Mouse (Mus musculus): ENCODE measurements around the gene Top1. TPM values are rescaled to one million over a fixed set of nuclear protein-coding genes. Genes with fewer than 3 reads are reported as not detected.

Top1 gene
- polyA plus RNA-seq, 1 experiment from 2014 or later: 72.5 TPM

DNA sequence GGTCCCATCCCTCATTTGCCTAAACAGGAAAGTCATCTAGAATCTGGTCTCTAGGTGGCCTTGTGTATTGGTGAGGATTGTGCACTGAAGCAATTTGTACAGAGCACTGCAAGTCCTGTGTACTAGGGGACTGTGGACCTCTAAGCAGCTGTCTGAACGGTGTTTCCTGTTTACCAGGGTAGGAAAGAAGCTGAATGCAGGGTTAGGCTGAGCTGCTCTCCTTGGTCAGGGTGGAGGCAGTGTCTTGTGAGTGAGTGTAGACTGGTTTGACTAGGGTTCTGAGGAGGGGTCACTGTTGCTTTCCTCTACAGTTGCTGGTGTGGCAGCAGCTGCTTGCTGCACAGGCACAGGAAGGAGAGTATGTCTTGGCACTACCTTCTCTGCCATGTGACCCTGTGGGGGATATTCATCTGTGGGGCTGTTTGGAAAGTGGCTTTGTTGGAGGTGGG, 96.5 kb downstream of the Top1 start:
- no peak overlapping the region for H3K4me2 ChIP-seq (ENCODE audit: low read depth, low read length)
- H3K4me1 ChIP-seq (replicated peaks; ENCODE audit: control insufficient read depth, insufficient read depth, low read length): peaks cover 69% of the 10 kb centered on the region
- peak overlapping the region; percentile 85 for H3K27ac ChIP-seq (ENCODE audit: low read length)
- no peak overlapping the region for H3K4me3 ChIP-seq (ENCODE audit: low read length)
- H3K36me3 ChIP-seq (ENCODE audit: control insufficient read depth, insufficient read depth, low read length): 0 out of 2 replicates have a peak, but pooled peaks cover 2% of the 10 kb centered on the region
- WGBS: 18% methylated on average over 1 of the region's 1 CpGs
- peak; percentile 43 for ATAC-seq (ENCODE audit: low read depth)
- no peaks in the 10 kb centered on the region for H3K27me3 ChIP-seq (ENCODE audit: control insufficient read depth, insufficient read depth, low read depth, low read length)
- H3K9me3 ChIP-seq (ENCODE audit: control insufficient read depth, low read length): no peaks in the 10 kb centered on the region
- peak overlapping the region; percentile 5; the same call in 1 of the 2 replicates for H3K9ac ChIP-seq (ENCODE audit: low read length)

DNA sequence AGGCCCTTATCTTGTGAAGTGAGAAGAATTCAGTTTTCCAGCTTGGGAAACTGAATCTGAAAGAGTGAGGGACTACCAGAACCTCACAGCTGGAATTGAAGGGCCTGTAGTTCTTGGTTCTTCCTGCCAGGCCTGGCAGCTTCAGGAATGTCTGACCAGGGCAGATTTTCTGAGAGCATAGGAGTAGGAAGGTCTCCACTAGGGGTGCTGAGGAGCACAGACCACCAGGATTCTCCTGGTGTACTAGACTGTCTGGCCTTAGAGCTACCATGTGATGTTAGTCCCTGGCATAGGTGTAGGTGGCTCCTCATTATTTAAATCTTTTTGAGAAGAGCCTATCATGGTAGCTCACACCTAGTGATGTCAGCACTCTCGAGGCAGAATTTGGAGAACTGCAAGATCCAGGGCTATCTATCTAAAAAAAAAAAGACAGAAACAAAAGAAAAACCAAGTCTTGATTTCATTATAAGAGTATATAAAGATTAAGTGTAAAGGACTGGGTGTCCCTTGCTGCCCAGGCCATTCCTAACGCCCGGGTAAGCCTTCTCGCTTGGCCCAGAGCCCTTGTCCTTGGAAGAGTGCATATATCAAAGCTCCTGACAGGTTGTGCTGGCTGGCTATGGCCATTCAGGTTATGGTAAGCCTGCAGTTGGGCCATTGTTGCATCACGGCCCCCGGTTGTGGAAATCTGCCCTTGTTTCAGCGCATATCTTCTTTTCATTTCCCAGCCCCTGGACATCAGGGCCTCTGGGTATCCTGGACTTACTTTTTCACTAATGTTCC, 98.5 kb downstream of the Top1 start:
- no peak overlapping the region for H3K4me2 ChIP-seq (ENCODE audit: low read depth, low read length)
- H3K27ac ChIP-seq (ENCODE audit: low read length): peak overlapping the region; percentile 42
- WGBS: 73% methylated on average over 7 of the region's 7 CpGs
- H3K36me3 ChIP-seq (ENCODE audit: control insufficient read depth, insufficient read depth, low read length): peaks cover 16% of the 10 kb centered on the region
- no peaks in the 10 kb centered on the region for H3K9me3 ChIP-seq (ENCODE audit: control insufficient read depth, low read length)
- no peaks in the 10 kb centered on the region for H3K27me3 ChIP-seq (ENCODE audit: control insufficient read depth, insufficient read depth, low read depth, low read length)
- H3K9ac ChIP-seq (ENCODE audit: low read length): no peak overlapping the region
- peak; percentile 58; the same call in 1 of the 2 replicates for ATAC-seq (ENCODE audit: low read depth)
- H3K4me3 ChIP-seq (ENCODE audit: low read length): no peak overlapping the region
- H3K4me1 ChIP-seq (replicated peaks; ENCODE audit: control insufficient read depth, insufficient read depth, low read length): peaks cover 49% of the 10 kb centered on the region

DNA sequence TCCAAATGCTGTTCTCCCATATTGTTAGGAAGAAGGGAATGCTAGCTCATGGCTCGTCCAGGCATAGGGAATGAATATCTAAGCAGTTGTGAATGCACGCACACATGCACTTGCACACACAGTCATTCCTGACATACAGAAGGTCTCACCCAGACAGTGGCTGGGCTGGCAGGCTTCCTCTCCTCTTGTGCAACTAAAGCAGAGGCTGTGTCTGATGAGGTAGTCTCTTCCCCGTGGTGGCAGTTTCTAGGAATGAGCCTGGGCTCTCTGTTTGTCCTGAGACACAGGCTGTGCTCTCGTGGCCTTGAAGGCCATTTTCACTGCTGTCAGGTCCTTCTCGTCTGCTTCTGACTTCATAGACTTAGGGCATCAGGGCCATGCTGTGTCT, 99.1 kb downstream of the Top1 start:
- Histone ChIP-seq H3K27me3 (ENCODE audit: control insufficient read depth, insufficient read depth, low read depth, low read length) (no peaks in the 10 kb centered on the region), H3K4me1 (replicated peaks; ENCODE audit: control insufficient read depth, insufficient read depth, low read length) (peaks cover 44% of the 10 kb centered on the region), H3K9ac (ENCODE audit: low read length) (no peak overlapping the region), H3K36me3 (ENCODE audit: control insufficient read depth, insufficient read depth, low read length) (peaks cover 20% of the 10 kb centered on the region), H3K4me2 (ENCODE audit: low read depth, low read length) (no peak overlapping the region), H3K9me3 (ENCODE audit: control insufficient read depth, low read length) (no peaks in the 10 kb centered on the region), H3K4me3 (ENCODE audit: low read length) (no peak overlapping the region), H3K27ac (ENCODE audit: low read length) (no peak overlapping the region)
- ATAC-seq (ENCODE audit: low read depth): no peak
- 72% methylated on average over 5 of the region's 5 CpGs for WGBS

DNA sequence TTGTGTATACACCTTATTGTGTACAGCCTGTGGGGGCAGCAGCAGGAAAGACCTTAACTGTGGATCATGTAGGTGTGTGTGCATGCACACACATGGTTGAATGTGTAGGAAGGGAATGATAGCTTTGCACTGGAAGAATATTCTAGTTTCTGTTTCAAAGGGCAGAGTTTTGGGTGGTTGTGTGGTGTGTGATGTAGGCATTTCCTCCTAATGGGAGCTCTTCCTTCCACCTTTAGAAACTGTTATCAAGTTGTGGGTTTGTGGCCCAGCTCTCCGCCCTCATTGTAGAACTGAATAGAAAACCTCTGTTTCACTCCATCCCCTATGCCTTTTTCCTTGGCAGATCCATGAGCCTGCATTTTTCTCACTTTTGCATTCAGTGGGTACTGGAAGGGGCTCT, 99.8 kb downstream of the Top1 start:
- Histone ChIP-seq H3K4me1 (replicated peaks; ENCODE audit: control insufficient read depth, insufficient read depth, low read length) (peaks cover 38% of the 10 kb centered on the region), H3K9ac (ENCODE audit: low read length) (no peak overlapping the region), H3K27me3 (ENCODE audit: control insufficient read depth, insufficient read depth, low read depth, low read length) (no peaks in the 10 kb centered on the region), H3K9me3 (ENCODE audit: control insufficient read depth, low read length) (no peaks in the 10 kb centered on the region), H3K27ac (ENCODE audit: low read length) (peak overlapping the region; percentile 47), H3K4me2 (ENCODE audit: low read depth, low read length) (no peak overlapping the region), H3K36me3 (ENCODE audit: control insufficient read depth, insufficient read depth, low read length) (peaks cover 20% of the 10 kb centered on the region), H3K4me3 (ENCODE audit: low read length) (no peak overlapping the region)
- ATAC-seq (ENCODE audit: low read depth): no peak
- WGBS: 95% methylated on average over 1 of the region's 1 CpGs

DNA sequence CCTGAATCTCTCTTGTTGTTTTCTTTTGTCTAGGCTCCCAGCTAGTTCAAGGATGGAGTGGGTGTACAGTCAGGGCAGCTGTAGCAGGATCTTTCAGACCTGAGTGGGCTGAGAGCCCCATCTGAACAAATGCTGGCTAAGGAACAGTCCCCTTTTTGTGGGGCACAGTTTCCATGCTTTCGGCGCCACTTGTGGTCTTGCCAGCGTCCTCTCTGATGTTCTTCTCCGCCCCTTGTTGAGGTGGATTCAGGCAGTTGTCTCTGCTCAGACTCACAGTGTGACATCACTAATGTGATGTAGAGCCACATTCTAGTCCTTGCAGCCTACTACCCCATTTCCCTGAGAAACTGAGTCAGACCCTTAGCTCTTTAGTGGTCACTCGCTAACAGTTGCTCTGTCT, 100.9 kb downstream of the Top1 start:
- Histone ChIP-seq H3K4me2 (ENCODE audit: low read depth, low read length) (no peak overlapping the region), H3K9me3 (ENCODE audit: control insufficient read depth, low read length) (no peaks in the 10 kb centered on the region), H3K36me3 (ENCODE audit: control insufficient read depth, insufficient read depth, low read length) (peaks cover 32% of the 10 kb centered on the region), H3K9ac (ENCODE audit: low read length) (no peak overlapping the region), H3K4me1 (replicated peaks; ENCODE audit: control insufficient read depth, insufficient read depth, low read length) (peaks cover 33% of the 10 kb centered on the region), H3K27me3 (ENCODE audit: control insufficient read depth, insufficient read depth, low read depth, low read length) (no peaks in the 10 kb centered on the region), H3K27ac (ENCODE audit: low read length) (peak overlapping the region; percentile 37; the same call in 1 of the 2 replicates), H3K4me3 (ENCODE audit: low read length) (no peak overlapping the region)
- ATAC-seq (ENCODE audit: low read depth): no peak
- 92% methylated on average over 5 of the region's 5 CpGs for WGBS

DNA sequence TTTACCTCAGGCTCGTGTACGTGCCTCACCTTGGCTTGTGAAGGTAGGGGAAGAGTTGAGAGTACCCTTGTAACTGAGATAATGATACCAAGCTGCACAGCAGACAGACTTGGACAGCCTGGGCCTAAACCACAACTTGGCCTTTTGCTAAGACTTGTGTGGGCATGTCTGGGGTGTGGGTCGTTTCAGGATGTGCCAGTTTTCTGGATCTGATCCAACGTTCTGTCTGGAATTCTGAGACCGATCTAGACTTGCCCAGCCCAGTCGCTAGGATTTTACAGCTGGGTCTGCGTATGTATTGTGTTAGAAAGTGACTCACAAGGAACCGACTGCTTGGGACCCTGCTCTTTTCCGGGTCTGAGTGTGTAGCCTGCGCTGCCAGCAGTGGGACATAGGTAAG, 101.4 kb downstream of the Top1 start:
- WGBS: 72% methylated on average over 10 of the region's 10 CpGs
- Histone ChIP-seq H3K4me2 (ENCODE audit: low read depth, low read length) (no peak overlapping the region), H3K4me3 (ENCODE audit: low read length) (no peak overlapping the region), H3K9ac (ENCODE audit: low read length) (no peak overlapping the region), H3K4me1 (replicated peaks; ENCODE audit: control insufficient read depth, insufficient read depth, low read length) (peaks cover 31% of the 10 kb centered on the region), H3K36me3 (ENCODE audit: control insufficient read depth, insufficient read depth, low read length) (peaks cover 35% of the 10 kb centered on the region), H3K27ac (ENCODE audit: low read length) (no peak overlapping the region), H3K27me3 (ENCODE audit: control insufficient read depth, insufficient read depth, low read depth, low read length) (no peaks in the 10 kb centered on the region), H3K9me3 (ENCODE audit: control insufficient read depth, low read length) (no peaks in the 10 kb centered on the region)
- ATAC-seq (ENCODE audit: low read depth): no peak

DNA sequence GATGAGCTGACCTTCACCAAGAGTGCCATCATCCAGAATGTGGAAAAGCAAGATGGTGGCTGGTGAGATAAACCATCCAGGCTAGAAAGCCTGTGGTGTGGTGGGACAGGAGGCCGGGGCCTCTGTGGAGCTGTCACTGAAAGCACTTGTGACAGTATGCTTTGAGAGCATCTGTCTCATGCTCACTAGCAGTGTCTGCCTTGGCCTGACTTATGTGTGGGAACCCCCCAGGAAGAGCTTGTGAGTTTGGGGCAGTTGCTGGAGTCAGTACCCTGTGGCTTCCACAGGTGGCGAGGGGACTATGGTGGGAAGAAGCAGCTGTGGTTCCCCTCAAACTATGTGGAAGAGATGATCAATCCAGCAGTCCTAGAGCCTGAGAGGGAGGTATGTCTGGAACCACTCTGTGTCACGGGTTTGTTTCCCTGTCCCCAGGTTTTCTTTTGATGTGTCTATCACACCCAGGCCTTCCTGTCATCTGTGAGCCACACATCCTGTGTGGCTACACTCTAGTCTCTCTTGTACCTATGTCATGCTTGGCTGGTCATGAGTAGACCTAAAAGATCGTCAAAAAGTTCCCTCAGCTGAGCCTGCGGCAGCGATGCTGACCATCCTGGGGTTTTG, 111.0 kb downstream of the Top1 start:
- no peaks in the 10 kb centered on the region for H3K9me3 ChIP-seq (ENCODE audit: control insufficient read depth, low read length)
- no peaks in the 10 kb centered on the region for H3K27me3 ChIP-seq (ENCODE audit: control insufficient read depth, insufficient read depth, low read depth, low read length)
- ATAC-seq (ENCODE audit: low read depth): no peak
- no peak overlapping the region for H3K4me2 ChIP-seq (ENCODE audit: low read depth, low read length)
- no peak overlapping the region for H3K9ac ChIP-seq (ENCODE audit: low read length)
- no peak overlapping the region for H3K4me3 ChIP-seq (ENCODE audit: low read length)
- no peaks in the 10 kb centered on the region for H3K4me1 ChIP-seq (replicated peaks; ENCODE audit: control insufficient read depth, insufficient read depth, low read length)
- WGBS: 87% methylated on average over 6 of the region's 6 CpGs
- peaks cover 77% of the 10 kb centered on the region for H3K36me3 ChIP-seq (ENCODE audit: control insufficient read depth, insufficient read depth, low read length)
- no peak overlapping the region for H3K27ac ChIP-seq (ENCODE audit: low read length)

DNA sequence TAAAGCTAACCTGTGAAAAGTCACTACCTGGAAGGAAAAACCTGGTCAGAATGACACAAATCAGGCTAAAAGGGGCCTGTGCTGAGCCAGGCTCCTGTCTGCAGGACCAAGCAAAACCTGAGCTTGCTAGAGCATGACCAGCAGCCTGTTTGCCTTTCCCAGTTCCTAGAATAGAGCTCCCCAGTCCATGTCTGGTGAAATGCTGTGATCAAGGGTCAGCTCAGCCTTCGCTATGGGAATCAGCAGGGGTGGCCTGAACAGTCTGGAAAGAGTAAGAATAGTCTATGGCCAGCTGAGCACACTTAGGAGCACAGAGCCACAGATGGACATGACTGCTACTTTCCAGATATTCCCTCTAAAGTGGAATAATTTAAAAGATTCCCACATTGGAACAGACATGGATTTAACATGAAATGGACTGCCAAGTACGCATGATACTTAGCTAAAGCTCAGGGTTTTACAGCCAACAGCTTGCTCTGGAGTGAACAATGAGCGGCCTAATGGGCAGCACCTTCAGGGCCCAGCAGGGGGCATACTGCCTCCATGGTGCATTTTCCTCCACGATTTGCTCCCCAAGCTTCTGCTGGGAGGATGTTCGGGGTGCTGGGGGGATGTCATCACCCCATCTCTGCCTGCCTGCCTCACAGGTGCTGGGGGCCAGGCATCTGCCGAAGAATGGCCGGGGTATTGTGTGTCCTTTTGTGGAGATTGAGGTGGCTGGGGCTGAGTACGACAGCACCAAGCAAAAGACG, 114.9 kb downstream of the Top1 start:
- no peak for ATAC-seq (ENCODE audit: low read depth)
- 83% methylated on average over 9 of the region's 9 CpGs for WGBS
- H3K27me3 ChIP-seq (ENCODE audit: control insufficient read depth, insufficient read depth, low read depth, low read length): no peaks in the 10 kb centered on the region

DNA sequence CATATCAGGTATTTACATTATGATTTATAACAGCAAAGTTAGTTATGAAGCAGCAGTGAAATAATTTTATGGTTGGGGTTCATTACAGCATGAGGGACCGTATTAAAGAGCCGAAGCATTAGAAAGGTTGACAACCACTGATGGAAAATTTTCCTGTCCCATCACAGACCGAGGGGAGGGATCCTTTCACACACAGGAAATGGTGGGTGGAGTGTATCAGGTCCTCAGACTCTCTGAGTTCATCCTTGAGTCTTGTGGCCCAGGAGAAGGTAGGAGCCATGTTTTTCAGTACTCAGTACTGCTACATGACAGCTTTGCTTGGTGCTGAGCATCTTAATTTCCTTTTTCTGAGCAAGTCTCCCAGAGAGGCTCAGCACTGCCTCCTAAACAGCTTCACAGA, 118.1 kb downstream of the Top1 start:
- Histone ChIP-seq H3K4me1 (replicated peaks; ENCODE audit: control insufficient read depth, insufficient read depth, low read length) (no peaks in the 10 kb centered on the region; the same call in 1 of the 2 replicates), H3K36me3 (ENCODE audit: control insufficient read depth, insufficient read depth, low read length) (peaks cover 39% of the 10 kb centered on the region), H3K4me3 (ENCODE audit: low read length) (no peak overlapping the region), H3K9me3 (ENCODE audit: control insufficient read depth, low read length) (no peaks in the 10 kb centered on the region), H3K9ac (ENCODE audit: low read length) (no peak overlapping the region), H3K4me2 (ENCODE audit: low read depth, low read length) (no peak overlapping the region), H3K27ac (ENCODE audit: low read length) (no peak overlapping the region), H3K27me3 (ENCODE audit: control insufficient read depth, insufficient read depth, low read depth, low read length) (no peaks in the 10 kb centered on the region)
- 81% methylated on average over 3 of the region's 3 CpGs for WGBS
- no peak for ATAC-seq (ENCODE audit: low read depth)

More for the DNA sequence above, 114.9 kb downstream of the Top1 start:
- no peak overlapping the region for H3K27ac ChIP-seq (ENCODE audit: low read length)
- H3K4me1 ChIP-seq (replicated peaks; ENCODE audit: control insufficient read depth, insufficient read depth, low read length): no peaks in the 10 kb centered on the region
- no peak overlapping the region for H3K4me3 ChIP-seq (ENCODE audit: low read length)
- H3K4me2 ChIP-seq (ENCODE audit: low read depth, low read length): no peak overlapping the region
- no peaks in the 10 kb centered on the region for H3K9me3 ChIP-seq (ENCODE audit: control insufficient read depth, low read length)
- peaks cover 59% of the 10 kb centered on the region for H3K36me3 ChIP-seq (ENCODE audit: control insufficient read depth, insufficient read depth, low read length)
- no peak overlapping the region for H3K9ac ChIP-seq (ENCODE audit: low read length)
